Comparison of ENCODE assay signal across 8 mouse cellular contexts in genomic region chr4:34616146-34616545, GRCm38 (mm10). TPM values are rescaled to one million over a fixed set of nuclear protein-coding genes. Genes with fewer than 3 reads are reported as not detected.
DNase-seq lines count a peak whose midpoint lies in the region; ATAC-seq and TF ChIP-seq lines count a peak whose summit lies in the region.

No protein-coding gene starts in this region.

- intact Hi-C loops in heart, adult 2 months (cut with DNase I), result loop anchor here (5.0 kb wide), 2 partner anchors 71 to 261 kb away; partner anchors contain the start of gene Slc35a1

- H3K27me3 ChIP-seq in heart, embryonic 16.5 days (ENCODE audit: control insufficient read depth, insufficient read depth, low read length), result no peaks in the 10 kb centered on the region
- no peaks in the 10 kb centered on the region for H3K27me3 ChIP-seq in heart, adult 2 months (ENCODE audit: control insufficient read depth, insufficient read depth, low read length)
- H3K27me3 ChIP-seq in embryonic facial prominence, embryonic 10.5 days (replicated peaks; ENCODE audit: low read depth, poor library complexity, severe bottlenecking), result no peaks in the 10 kb centered on the region
- no peaks in the 10 kb centered on the region for H3K27me3 ChIP-seq in intestine, postnatal 0 days (replicated peaks; ENCODE audit: control insufficient read depth, insufficient read depth, low read length)
- no peaks in the 10 kb centered on the region for H3K27me3 ChIP-seq in midbrain, embryonic 16.5 days (ENCODE audit: control insufficient read depth, insufficient read depth, low read depth, low read length)

- H3K4me2 ChIP-seq in heart, embryonic 16.5 days (ENCODE audit: low read depth, low read length), result peak overlapping the region; percentile 84
- H3K4me2 ChIP-seq in intestine, postnatal 0 days (replicated peaks; ENCODE audit: low read depth), result peak overlapping the region; percentile 79
- peak overlapping the region; percentile 98 for H3K4me2 ChIP-seq in midbrain, embryonic 16.5 days (ENCODE audit: low read length)

- peaks cover 21% of the 10 kb centered on the region for H3K4me1 ChIP-seq in heart, embryonic 16.5 days (ENCODE audit: control insufficient read depth, insufficient read depth, low read length)
- peaks cover 6% of the 10 kb centered on the region; the same call in 1 of the 2 replicates for H3K4me1 ChIP-seq in heart, adult 2 months (ENCODE audit: control insufficient read depth, insufficient read depth, low read length)
- peaks cover 18% of the 10 kb centered on the region for H3K4me1 ChIP-seq in embryonic facial prominence, embryonic 10.5 days
- H3K4me1 ChIP-seq in intestine, postnatal 0 days (replicated peaks; ENCODE audit: control insufficient read depth, insufficient read depth, low read length), result peaks cover 7% of the 10 kb centered on the region
- H3K4me1 ChIP-seq in midbrain, embryonic 16.5 days (ENCODE audit: control insufficient read depth, insufficient read depth, low read length), result peaks cover 24% of the 10 kb centered on the region

- TF ChIP-seq EP300 in heart, adult 2 months (IDR thresholded peaks at IDR 0.05; ENCODE audit: insufficient read depth, low read depth, low read length), result no peak

- no peaks in the 10 kb centered on the region for H3K9me3 ChIP-seq in heart, embryonic 16.5 days (replicated peaks; ENCODE audit: control insufficient read depth, low read length)
- H3K9me3 ChIP-seq in embryonic facial prominence, embryonic 10.5 days, result no peaks in the 10 kb centered on the region
- no peaks in the 10 kb centered on the region for H3K9me3 ChIP-seq in intestine, postnatal 0 days (ENCODE audit: control insufficient read depth)
- no peaks in the 10 kb centered on the region for H3K9me3 ChIP-seq in midbrain, embryonic 16.5 days (replicated peaks; ENCODE audit: control insufficient read depth, low read length, poor library complexity, severe bottlenecking)

- no peak for TF ChIP-seq POLR2A in heart, adult 2 months (IDR thresholded peaks at IDR 0.05; ENCODE audit: insufficient read depth, low read depth, low read length)

- ATAC-seq in heart, embryonic 16.5 days (replicated peaks; ENCODE audit: extremely low read depth, insufficient read depth, low FRiP score), result no peak
- ATAC-seq in intestine, postnatal 0 days, result no peak
- ATAC-seq in midbrain, embryonic 16.5 days, result no peak
- no peak for ATAC-seq in frontal cortex, adult (ENCODE audit: low TSS enrichment)

- H3K9ac ChIP-seq in heart, embryonic 16.5 days (ENCODE audit: low read length), result peak overlapping the region; percentile 96; the same call in 1 of the 2 replicates
- no peak overlapping the region for H3K9ac ChIP-seq in heart, adult 2 months (ENCODE audit: low read depth, low read length)
- H3K9ac ChIP-seq in intestine, postnatal 0 days (ENCODE audit: low read depth, low read length), result no peak overlapping the region
- peak overlapping the region; percentile 70 for H3K9ac ChIP-seq in midbrain, embryonic 16.5 days (ENCODE audit: low read depth, low read length)

- no peaks in the 10 kb centered on the region for H3K36me3 ChIP-seq in heart, embryonic 16.5 days (ENCODE audit: control insufficient read depth, insufficient read depth)
- H3K36me3 ChIP-seq in heart, adult 2 months (ENCODE audit: control insufficient read depth, insufficient read depth, low read length), result peaks cover 5% of the 10 kb centered on the region; the same call in 1 of the 2 replicates
- peaks cover 3% of the 10 kb centered on the region; the same call in 1 of the 2 replicates for H3K36me3 ChIP-seq in embryonic facial prominence, embryonic 10.5 days (replicated peaks)
- H3K36me3 ChIP-seq in intestine, postnatal 0 days (ENCODE audit: control insufficient read depth, insufficient read depth), result no peaks in the 10 kb centered on the region
- H3K36me3 ChIP-seq in midbrain, embryonic 16.5 days (ENCODE audit: control insufficient read depth, insufficient read depth, low read length), result no peaks in the 10 kb centered on the region

- no peak overlapping the region for H3K27ac ChIP-seq in heart, embryonic 16.5 days (ENCODE audit: low read length)
- H3K27ac ChIP-seq in heart, adult 2 months, result no peak overlapping the region
- no peak overlapping the region for H3K27ac ChIP-seq in embryonic facial prominence, embryonic 10.5 days (replicated peaks)
- H3K27ac ChIP-seq in intestine, postnatal 0 days (ENCODE audit: low read depth, low read length), result 0 out of 2 replicates have a peak overlapping the region, but pooled peaks have one; percentile 58
- H3K27ac ChIP-seq in midbrain, embryonic 16.5 days (ENCODE audit: low read length), result no peak overlapping the region

- TF ChIP-seq CTCF in heart, adult 2 months (IDR thresholded peaks at IDR 0.05), result no peak
- no peak for TF ChIP-seq CTCF in intestine, postnatal 0 days (IDR thresholded peaks at IDR 0.05; ENCODE audit: low read depth)

- 85% methylated on average over 8 of the region's 8 CpGs for WGBS in heart, embryonic 16.5 days
- WGBS in heart, adult 2 months, result 79% methylated on average over 8 of the region's 8 CpGs
- WGBS in embryonic facial prominence, embryonic 10.5 days, result 77% methylated on average over 8 of the region's 8 CpGs
- 43% methylated on average over 8 of the region's 8 CpGs for WGBS in intestine, postnatal 0 days
- 43% methylated on average over 8 of the region's 8 CpGs for WGBS in midbrain, embryonic 16.5 days

- peak overlapping the region; percentile 94 for H3K4me3 ChIP-seq in heart, embryonic 16.5 days (ENCODE audit: low read length)
- no peak overlapping the region for H3K4me3 ChIP-seq in heart, adult 2 months
- H3K4me3 ChIP-seq in embryonic facial prominence, embryonic 10.5 days, result peak overlapping the region; percentile 87
- peak overlapping the region; percentile 72 for H3K4me3 ChIP-seq in intestine, postnatal 0 days (ENCODE audit: low read depth, low read length)
- peak overlapping the region; percentile 67 for H3K4me3 ChIP-seq in midbrain, embryonic 16.5 days (ENCODE audit: low read depth, low read length)

- DNase-seq in heart, adult 2 months, result no peak
- DNase-seq in embryonic facial prominence, embryonic 10.5 days (ENCODE audit: low spot score), result no peak
- DNase-seq in natural killer cell, adult 2 months (ENCODE audit: low spot score in 2 of 2), result no peak
- no peak for DNase-seq in left cerebral cortex, adult 11 months (ENCODE audit: low spot score)

- H3K79me2 ChIP-seq in heart, adult 2 months (replicated peaks; ENCODE audit: control insufficient read depth, insufficient read depth, low read length), result peaks cover 4% of the 10 kb centered on the region; the same call in 1 of the 2 replicates

RNA-seq across cellular contexts. Expression of gene Rars2, which starts 1.4 kb away (rescaled TPM):
- 51.3 and 56.9 TPM in 2 replicates for polyA plus RNA-seq in heart, embryonic 16.5 days (2015; fragmentation: Nextera tagmentation; extraction: Ambion mirVana)
- 10 to 100 TPM; 23.6 to 24.9 TPM for total RNA-seq in heart, adult 2 months (2021)
- polyA plus RNA-seq in heart, adult 2 months (2012; rRNA removed), result 10.1 and 19.8 TPM in 2 replicates
- 74.5 and 78.1 TPM in 2 replicates for polyA plus RNA-seq in embryonic facial prominence, embryonic 10.5 days (2016; fragmentation: Nextera tagmentation; extraction: Ambion mirVana)
- polyA plus RNA-seq in intestine, postnatal 0 days (2015; fragmentation: Nextera tagmentation; extraction: Ambion mirVana), result 27.4 and 31.1 TPM in 2 replicates
- 50.4 and 59.3 TPM in 2 replicates for polyA plus RNA-seq in midbrain, embryonic 16.5 days (2015; fragmentation: Nextera tagmentation; extraction: Ambion mirVana)

RNA-seq across cellular contexts. Expression of gene Orc3, which starts 1.4 kb away (rescaled TPM):
- 63.2 and 68.9 TPM in 2 replicates for polyA plus RNA-seq in heart, embryonic 16.5 days (2015; fragmentation: Nextera tagmentation; extraction: Ambion mirVana)
- total RNA-seq in heart, adult 2 months (2021), result 10 to 100 TPM; 28.5 to 34.3 TPM
- 17.1 and 37.5 TPM in 2 replicates for polyA plus RNA-seq in heart, adult 2 months (2012; rRNA removed)
- polyA plus RNA-seq in embryonic facial prominence, embryonic 10.5 days (2016; fragmentation: Nextera tagmentation; extraction: Ambion mirVana), result 93.8 and 96.6 TPM in 2 replicates
- 28.3 and 30.5 TPM in 2 replicates for polyA plus RNA-seq in intestine, postnatal 0 days (2015; fragmentation: Nextera tagmentation; extraction: Ambion mirVana)
- polyA plus RNA-seq in midbrain, embryonic 16.5 days (2015; fragmentation: Nextera tagmentation; extraction: Ambion mirVana), result 78.6 and 86.0 TPM in 2 replicates

Comparison
In these comparisons a context has a peak if more than half of its experiments do, and no peak if none do; other contexts are left out.
1. H3K9ac ChIP-seq: peak in heart, embryonic 16.5 days (single experiment) and midbrain, embryonic 16.5 days (single experiment); none in heart, adult 2 months (single experiment) and intestine, postnatal 0 days (single experiment).
2. Peak in every context shown above with its lines, with median percentiles within 50 percentile points of each other: H3K4me2 ChIP-seq.